Mouse (Mus musculus): ENCODE measurements around the gene Ssbp4. TPM values are rescaled to one million over a fixed set of nuclear protein-coding genes. Genes with fewer than 3 reads are reported as not detected.

Gene Ssbp4
- polyA plus RNA-seq, 1 experiment from 2014 or later = 114 TPM

GRCm38 (mm10) chr8:70611849-70612248 lies 3.2 kb upstream of the Ssbp4 start:
- 0% methylated on average over 6 of the region's 6 CpGs for WGBS
- H3K27me3 ChIP-seq = peaks cover 4% of the 10 kb centered on the region; the same call in 1 of the 2 replicates
- H3K4me2 ChIP-seq (replicated peaks) = peak overlapping the region; percentile 63
- H3K36me3 ChIP-seq = no peaks in the 10 kb centered on the region
- H3K4me1 ChIP-seq = peaks cover 49% of the 10 kb centered on the region
- no peaks in the 10 kb centered on the region for H3K9me3 ChIP-seq
- ATAC-seq (replicated peaks) = 0 out of 2 replicates have a peak, but pooled peaks have one; percentile 3
- peak overlapping the region; percentile 39 for H3K27ac ChIP-seq (replicated peaks)
- H3K4me3 ChIP-seq = peak overlapping the region; percentile 32
- peak overlapping the region; percentile 32; the same call in 1 of the 2 replicates for H3K9ac ChIP-seq (replicated peaks)

- no peaks in the 10 kb centered on the region for H3K36me3 ChIP-seq
- H3K27me3 ChIP-seq = peaks cover 4% of the 10 kb centered on the region; the same call in 1 of the 2 replicates
- no peaks in the 10 kb centered on the region for H3K9me3 ChIP-seq
- H3K4me2 ChIP-seq (replicated peaks) = peak overlapping the region; percentile 63
- H3K27ac ChIP-seq (replicated peaks) = peak overlapping the region; percentile 57
- H3K4me1 ChIP-seq = peaks cover 53% of the 10 kb centered on the region
- under 1% methylated on average over 54 of the region's 54 CpGs for WGBS
- peak; percentile 11; the same call in 1 of the 2 replicates for ATAC-seq (replicated peaks)
- peak overlapping the region; percentile 32 for H3K4me3 ChIP-seq
- peak overlapping the region; percentile 32 for H3K9ac ChIP-seq (replicated peaks)
Measured at GRCm38 (mm10) chr8:70610796-70611771, 2.4 kb upstream of the Ssbp4 start.

DNA sequence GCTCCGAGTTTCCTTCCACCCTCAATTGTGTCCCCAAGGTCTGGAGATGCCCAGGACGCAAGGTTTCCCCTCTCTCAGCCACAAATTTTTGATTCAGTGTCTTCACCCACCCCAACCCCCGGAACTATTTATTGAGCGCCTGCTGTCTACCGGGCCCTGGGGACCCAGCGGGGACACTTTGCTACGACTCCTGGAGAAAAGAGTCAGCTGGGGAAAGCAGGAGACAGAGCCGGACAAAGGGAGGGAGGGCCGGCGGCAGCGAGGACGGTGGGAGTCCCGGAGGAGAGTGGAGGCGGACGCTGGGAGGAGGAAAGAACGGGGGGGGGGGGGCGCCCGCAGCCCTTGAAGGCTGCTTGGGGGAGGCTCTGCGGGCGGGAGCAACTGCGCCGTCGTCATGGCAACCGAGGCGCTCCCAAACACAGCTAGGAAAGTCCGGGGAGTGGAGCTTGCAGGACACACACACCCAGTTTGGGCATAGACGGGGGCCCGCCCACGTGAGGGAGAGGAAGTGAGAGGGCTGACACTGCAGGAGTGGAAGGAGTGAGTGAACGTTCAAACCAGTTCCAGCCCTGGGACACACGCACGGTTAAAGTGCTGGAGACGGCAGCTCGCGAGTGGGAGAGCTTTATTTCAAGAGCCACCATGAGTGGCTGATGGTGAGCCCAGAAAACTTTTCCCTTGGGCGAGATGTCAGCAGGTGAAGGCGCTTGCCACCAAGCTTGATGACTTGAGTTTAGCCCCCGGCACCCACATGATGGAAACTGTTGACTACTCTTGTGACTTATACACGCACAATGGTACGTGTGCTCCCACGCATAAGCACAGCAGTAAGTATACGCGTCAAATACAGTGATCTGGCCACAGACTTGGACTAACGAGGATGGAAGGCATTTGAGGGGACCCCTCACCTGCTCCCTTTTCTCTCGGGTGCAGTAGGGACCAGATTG lies 1.4 kb upstream of the Ssbp4 start:
- WGBS = 1% methylated on average over 42 of the region's 45 CpGs
- H3K4me1 ChIP-seq = peaks cover 53% of the 10 kb centered on the region
- ATAC-seq (replicated peaks) = peak; percentile 25

DNA sequence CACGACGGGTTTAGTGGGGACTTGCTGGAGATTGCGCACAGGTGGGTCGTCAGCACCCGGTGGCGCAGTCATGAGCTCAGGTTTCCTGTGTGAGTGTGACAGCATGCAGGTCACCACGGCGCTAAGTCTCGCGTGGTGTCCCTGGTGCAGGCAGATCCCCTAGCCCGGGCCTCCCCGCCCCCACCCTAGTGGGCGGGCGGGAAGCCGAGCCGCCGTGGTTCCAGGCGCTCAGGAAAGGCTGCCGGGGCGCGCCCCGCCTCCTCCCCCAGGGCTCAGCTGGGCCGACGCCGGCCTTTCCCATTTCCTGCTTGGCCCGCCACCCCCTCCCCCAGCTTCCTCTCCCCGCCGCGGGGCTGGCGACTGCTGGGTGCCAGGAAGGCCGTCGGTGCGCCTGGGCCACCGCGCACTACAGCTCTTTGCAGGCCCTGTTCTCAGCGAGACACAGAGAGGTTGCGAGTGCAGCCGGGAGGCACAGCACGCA lies 736 bp upstream of the Ssbp4 start:
- Histone ChIP-seq H3K27me3 (peaks cover 4% of the 10 kb centered on the region; the same call in 1 of the 2 replicates), H3K9ac (replicated peaks) (peak overlapping the region; percentile 36), H3K4me3 (peak overlapping the region; percentile 37), H3K4me2 (replicated peaks) (peak overlapping the region; percentile 63), H3K27ac (replicated peaks) (peak overlapping the region; percentile 70), H3K36me3 (no peaks in the 10 kb centered on the region), H3K4me1 (peaks cover 53% of the 10 kb centered on the region), H3K9me3 (no peaks in the 10 kb centered on the region)
- peak; percentile 27 for ATAC-seq (replicated peaks)
- under 1% methylated on average over 39 of the region's 39 CpGs for WGBS

More for the DNA sequence above, 1.4 kb upstream of the Ssbp4 start:
- H3K4me3 ChIP-seq = peak overlapping the region; percentile 37
- peak overlapping the region; percentile 70 for H3K27ac ChIP-seq (replicated peaks)
- peak overlapping the region; percentile 36 for H3K9ac ChIP-seq (replicated peaks)
- no peaks in the 10 kb centered on the region for H3K36me3 ChIP-seq
- peaks cover 4% of the 10 kb centered on the region; the same call in 1 of the 2 replicates for H3K27me3 ChIP-seq
- peak overlapping the region; percentile 63 for H3K4me2 ChIP-seq (replicated peaks)
- no peaks in the 10 kb centered on the region for H3K9me3 ChIP-seq

DNA sequence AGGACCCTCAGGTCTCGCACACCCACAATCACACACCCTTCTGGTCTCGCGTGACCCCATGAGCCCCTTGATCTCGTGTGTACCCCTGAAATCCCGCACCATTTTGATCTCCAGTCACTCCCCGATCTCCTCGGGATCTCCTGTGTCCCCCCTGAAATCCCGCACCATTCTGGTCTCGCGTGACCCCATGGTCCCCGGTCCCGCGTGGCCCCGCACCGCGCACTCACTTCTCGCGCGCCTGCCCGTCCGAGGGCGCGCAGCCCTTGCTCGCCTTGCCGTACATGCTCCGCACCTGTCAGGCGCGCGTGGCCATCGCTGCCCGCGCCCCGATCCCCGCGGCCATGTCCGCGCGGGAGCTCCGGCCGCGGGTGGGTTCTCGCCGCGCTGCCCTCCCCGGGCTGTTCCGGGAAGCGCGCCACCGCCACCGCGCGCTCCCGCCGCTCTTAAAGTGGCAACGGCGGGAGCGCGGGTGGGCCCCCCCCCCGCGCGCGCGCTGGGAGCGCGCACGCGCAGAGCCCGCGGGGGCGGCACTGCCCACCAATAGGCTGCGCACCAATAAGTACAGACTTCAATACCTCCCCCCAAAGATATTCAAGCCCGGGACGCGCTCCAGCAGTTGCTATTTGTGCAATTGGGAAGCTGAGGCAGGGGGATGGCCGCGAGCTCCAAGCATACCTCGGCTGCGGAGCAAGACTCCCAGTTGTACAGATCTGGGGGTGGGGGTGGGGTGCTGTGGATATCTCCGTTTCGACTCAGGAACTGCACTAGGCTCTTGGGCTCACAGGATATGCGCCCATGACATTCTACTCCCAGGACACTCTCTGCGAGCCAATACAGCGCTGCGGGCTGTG lies 549 bp downstream of the Ssbp4 start:
- Histone ChIP-seq H3K27ac (replicated peaks) (peak overlapping the region; percentile 70), H3K9me3 (no peaks in the 10 kb centered on the region), H3K4me2 (replicated peaks) (peak overlapping the region; percentile 63), H3K4me3 (peak overlapping the region; percentile 58), H3K36me3 (no peaks in the 10 kb centered on the region), H3K27me3 (peaks cover 4% of the 10 kb centered on the region; the same call in 1 of the 2 replicates), H3K4me1 (peaks cover 53% of the 10 kb centered on the region), H3K9ac (replicated peaks) (peak overlapping the region; percentile 71)
- ATAC-seq (replicated peaks) = 0 out of 2 replicates have a peak, but pooled peaks have one; percentile 14
- 1% methylated on average over 84 of the region's 84 CpGs for WGBS

GRCm38 (mm10) chr8:70607603-70607897 lies 1.1 kb downstream of the Ssbp4 start:
- Histone ChIP-seq H3K9me3 (no peaks in the 10 kb centered on the region), H3K27ac (replicated peaks) (peak overlapping the region; percentile 70; the same call in 1 of the 2 replicates), H3K27me3 (peaks cover 4% of the 10 kb centered on the region; the same call in 1 of the 2 replicates), H3K9ac (replicated peaks) (peak overlapping the region; percentile 71), H3K36me3 (no peaks in the 10 kb centered on the region), H3K4me3 (peak overlapping the region; percentile 58), H3K4me2 (replicated peaks) (peak overlapping the region; percentile 63), H3K4me1 (peaks cover 53% of the 10 kb centered on the region)
- 21% methylated on average over 6 of the region's 6 CpGs for WGBS
- ATAC-seq (replicated peaks) = no peak

GRCm38 (mm10) chr8:70606780-70607602 lies 1.7 kb downstream of the Ssbp4 start:
- peaks cover 52% of the 10 kb centered on the region for H3K4me1 ChIP-seq
- no peak overlapping the region for H3K27ac ChIP-seq (replicated peaks)
- H3K9me3 ChIP-seq = no peaks in the 10 kb centered on the region
- no peaks in the 10 kb centered on the region for H3K36me3 ChIP-seq
- peak overlapping the region; percentile 58 for H3K4me3 ChIP-seq
- H3K27me3 ChIP-seq = peaks cover 4% of the 10 kb centered on the region; the same call in 1 of the 2 replicates
- 65% methylated on average over 18 of the region's 18 CpGs for WGBS
- H3K4me2 ChIP-seq (replicated peaks) = peak overlapping the region; percentile 63
- no peak for ATAC-seq (replicated peaks)
- H3K9ac ChIP-seq (replicated peaks) = peak overlapping the region; percentile 71

GRCm38 (mm10) chr8:70605871-70606779 lies 2.5 kb downstream of the Ssbp4 start:
- Histone ChIP-seq H3K9me3 (no peaks in the 10 kb centered on the region), H3K4me3 (no peak overlapping the region), H3K4me1 (peaks cover 50% of the 10 kb centered on the region), H3K36me3 (no peaks in the 10 kb centered on the region), H3K27ac (replicated peaks) (no peak overlapping the region), H3K27me3 (peaks cover 4% of the 10 kb centered on the region; the same call in 1 of the 2 replicates), H3K4me2 (replicated peaks) (peak overlapping the region; percentile 63; the same call in 1 of the 2 replicates), H3K9ac (replicated peaks) (no peak overlapping the region)
- ATAC-seq (replicated peaks) = no peak
- 88% methylated on average over 9 of the region's 9 CpGs for WGBS

DNA sequence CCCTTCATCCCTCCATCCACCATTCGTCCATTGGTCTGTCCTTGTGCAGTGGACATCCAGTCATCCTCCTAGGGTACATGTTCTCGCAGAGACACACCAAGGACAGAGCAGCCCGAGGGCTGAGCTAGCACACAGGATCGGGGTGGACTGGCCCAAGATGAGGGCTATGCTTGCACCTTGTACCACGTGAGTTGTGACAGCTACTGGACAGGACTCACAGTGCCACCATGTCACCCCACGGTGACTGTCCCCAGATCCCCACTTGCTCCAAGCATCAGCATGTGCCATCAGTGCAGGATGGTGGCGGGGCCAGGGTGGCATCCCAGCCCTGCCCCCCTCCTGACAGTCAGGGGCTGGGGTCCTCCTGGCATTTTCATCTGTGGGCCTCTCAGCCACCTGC lies 4.1 kb downstream of the Ssbp4 start:
- Histone ChIP-seq H3K9me3 (no peaks in the 10 kb centered on the region), H3K4me1 (peaks cover 47% of the 10 kb centered on the region), H3K4me2 (replicated peaks) (no peak overlapping the region), H3K27me3 (peaks cover 4% of the 10 kb centered on the region; the same call in 1 of the 2 replicates), H3K27ac (replicated peaks) (no peak overlapping the region), H3K9ac (replicated peaks) (no peak overlapping the region), H3K36me3 (no peaks in the 10 kb centered on the region), H3K4me3 (no peak overlapping the region)
- no peak for ATAC-seq (replicated peaks)
- 82% methylated on average over 7 of the region's 7 CpGs for WGBS
